Mouse (Mus musculus): ENCODE data around the gene Spint2.

GRCm38 (mm10) chr7:29328984-29329383 is 47.3 kb upstream of the Spint2 start:
- TF ChIP-seq CTCF (IDR thresholded peaks at IDR 0.05; ENCODE audit: low read depth) (no peak), EP300 (IDR thresholded peaks at IDR 0.05; ENCODE audit: low read depth) (no peak)
